15 mouse cellular contexts compared by ENCODE assay signal in genomic region chr19:7502432-7502831, GRCm38 (mm10).
"Had no signal": no experiment of that assay in that cellular context is flagged by ENCODE, and none has a peak within 500 bp of the region (broad histone marks: within the 10 kb centered on the region; RNA-seq: fewer than 3 reads in every experiment).

No protein-coding gene starts in this region.

- H3K9ac ChIP-seq: intestine, embryonic 15.5 days; kidney, embryonic 15.5 days; limb, embryonic 13.5 days; liver, embryonic 12.5 days; liver, embryonic 15.5 days had no signal

- H3K9me3 ChIP-seq: intestine, embryonic 15.5 days; kidney, embryonic 15.5 days; limb, embryonic 13.5 days; liver, embryonic 12.5 days; liver, embryonic 15.5 days had no signal

- H3K4me1 ChIP-seq: intestine, embryonic 15.5 days had no signal

- H3K4me2 ChIP-seq: intestine, embryonic 15.5 days; kidney, embryonic 15.5 days; limb, embryonic 13.5 days; liver, embryonic 12.5 days; liver, embryonic 15.5 days; midbrain, embryonic 11.5 days had no signal

- H3K4me3 ChIP-seq: intestine, embryonic 15.5 days; kidney, embryonic 15.5 days; limb, embryonic 13.5 days; liver, embryonic 12.5 days; liver, embryonic 15.5 days had no signal

- ATAC-seq: intestine, embryonic 15.5 days; liver, embryonic 12.5 days had no signal

- H3K27me3 ChIP-seq: intestine, embryonic 15.5 days; kidney, embryonic 15.5 days; limb, embryonic 13.5 days; liver, embryonic 12.5 days; liver, embryonic 15.5 days had no signal

- H3K36me3 ChIP-seq: intestine, embryonic 15.5 days; kidney, embryonic 15.5 days; liver, embryonic 12.5 days; liver, embryonic 15.5 days had no signal

- DNase-seq: kidney, adult 11 months; kidney, adult 8-10 months; kidney, postnatal 10 days; kidney, postnatal 36 days; left cerebral cortex, postnatal 4 days; liver; midbrain, embryonic 14.5 days; thymus, adult 18-20 months; thymus, postnatal 36 days had no signal

- H3K27ac ChIP-seq: intestine, embryonic 15.5 days; kidney, embryonic 15.5 days; limb, embryonic 13.5 days; liver, embryonic 12.5 days; liver, embryonic 15.5 days had no signal
